Mouse (Mus musculus): ENCODE results near the gene Smad6.

DNA sequence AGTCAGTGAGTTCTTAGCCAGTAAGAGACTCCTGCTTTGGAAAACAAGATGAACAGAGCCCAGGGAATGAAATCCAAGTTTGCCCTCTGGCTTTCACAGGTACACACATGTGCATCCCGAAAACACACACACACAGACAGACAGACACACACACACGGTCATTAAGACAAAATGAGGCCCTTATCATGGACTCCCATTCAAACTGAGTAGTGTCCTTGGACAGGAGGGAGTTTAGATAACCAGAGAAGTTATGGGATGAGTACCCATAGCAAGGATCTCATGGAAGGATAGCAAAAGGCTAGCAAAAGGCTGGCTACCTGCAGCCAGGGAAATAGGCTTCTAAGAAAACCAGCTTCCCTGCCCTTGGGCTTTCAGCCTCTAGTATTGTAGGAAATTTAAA, 29.4 kb upstream of the Smad6 start:
- TF ChIP-seq CTCF (IDR thresholded peaks at IDR 0.05; ENCODE audit: low read depth, low read length) (no peak), POLR2A (IDR thresholded peaks at IDR 0.05; ENCODE audit: insufficient read depth, low read length) (no peak)
